Mouse (Mus musculus) left cerebral cortex, adult 11 months (tissue): Measurements from ENCODE around the gene Carm1.
"Not testable (repeated sequence)": the region's sequence is repeated elsewhere in the genome, so short reads cannot be mapped to it uniquely, and the experiment has no call there.

Experiments
- DNase-seq: peaks from one replicate; pipeline ENCODE4 v3.0.0; 2022; ENCODE audit warnings: low spot score

Carm1 gene

GRCm38 (mm10) chr9:21575253-21575652, 28.6 kb downstream of the Carm1 start:
- no peak for DNase-seq

GRCm38 (mm10) chr9:21576286-21576685, 29.6 kb downstream of the Carm1 start:
- no peak for DNase-seq

- no peak for DNase-seq
Observed at GRCm38 (mm10) chr9:21578226-21578625, 31.5 kb downstream of the Carm1 start.

GRCm38 (mm10) chr9:21585401-21585800, 38.7 kb downstream of the Carm1 start:
- no peak for DNase-seq

- no peak for DNase-seq
Observed at GRCm38 (mm10) chr9:21587678-21588349, 41.1 kb downstream of the Carm1 start.

GRCm38 (mm10) chr9:21588350-21588749, 41.7 kb downstream of the Carm1 start:
- DNase-seq, result no peak

- no peak for DNase-seq
Observed at GRCm38 (mm10) chr9:21589538-21589937, 42.8 kb downstream of the Carm1 start.

- DNase-seq, result no peak
Observed at GRCm38 (mm10) chr9:21591127-21591830, 44.6 kb downstream of the Carm1 start.

- DNase-seq, result no peak
Observed at GRCm38 (mm10) chr9:21591831-21592702, 45.4 kb downstream of the Carm1 start.

GRCm38 (mm10) chr9:21592703-21593121, 46.0 kb downstream of the Carm1 start, which contains the start of the genes Timm29 and Yipf2:
TSS of gene Timm29 (plus strand) at chr9:21592722.
TSS of gene Yipf2 (minus strand) at chr9:21592828.
- DNase-seq, result peak; percentile 93

- no peak for DNase-seq
Observed at GRCm38 (mm10) chr9:21593122-21593721, 46.5 kb downstream of the Carm1 start.

- DNase-seq, result not testable (repeated sequence)
Observed at GRCm38 (mm10) chr9:21594350-21594749, 47.7 kb downstream of the Carm1 start.

- no peak for DNase-seq
Observed at GRCm38 (mm10) chr9:21594838-21595237, 48.1 kb downstream of the Carm1 start.

- DNase-seq, result no peak
Observed at GRCm38 (mm10) chr9:21598198-21598597, 51.5 kb downstream of the Carm1 start.

GRCm38 (mm10) chr9:21600186-21600585, 53.5 kb downstream of the Carm1 start:
- DNase-seq, result no peak

GRCm38 (mm10) chr9:21601073-21601472, 54.4 kb downstream of the Carm1 start:
- no peak for DNase-seq

- DNase-seq, result no peak
Observed at GRCm38 (mm10) chr9:21601722-21602399, 55.2 kb downstream of the Carm1 start.

- no peak for DNase-seq
Observed at GRCm38 (mm10) chr9:21604119-21604518, 57.4 kb downstream of the Carm1 start.

- no peak for DNase-seq
Observed at GRCm38 (mm10) chr9:21605865-21606264, 59.2 kb downstream of the Carm1 start.

- DNase-seq, result no peak
Observed at GRCm38 (mm10) chr9:21606648-21607047, 60.0 kb downstream of the Carm1 start.

GRCm38 (mm10) chr9:21609861-21610260, 63.2 kb downstream of the Carm1 start:
- no peak for DNase-seq
